Mouse (Mus musculus) liver, postnatal 0 days (tissue): ENCODE results near the gene Opn3.

Source experiments
- CTCF ChIP-seq: sonication (generic); IDR thresholded peaks from 2 replicates; pipeline ENCODE4 v1.5.1; 2016; ENCODE audit warnings: antibody characterized with exemption, low read depth
- EP300 ChIP-seq: IDR thresholded peaks from 2 replicates; pipeline ENCODE4 v1.6.1; 2016; ENCODE audit warnings: antibody characterized with exemption, low read depth, mild to moderate bottlenecking

DNA sequence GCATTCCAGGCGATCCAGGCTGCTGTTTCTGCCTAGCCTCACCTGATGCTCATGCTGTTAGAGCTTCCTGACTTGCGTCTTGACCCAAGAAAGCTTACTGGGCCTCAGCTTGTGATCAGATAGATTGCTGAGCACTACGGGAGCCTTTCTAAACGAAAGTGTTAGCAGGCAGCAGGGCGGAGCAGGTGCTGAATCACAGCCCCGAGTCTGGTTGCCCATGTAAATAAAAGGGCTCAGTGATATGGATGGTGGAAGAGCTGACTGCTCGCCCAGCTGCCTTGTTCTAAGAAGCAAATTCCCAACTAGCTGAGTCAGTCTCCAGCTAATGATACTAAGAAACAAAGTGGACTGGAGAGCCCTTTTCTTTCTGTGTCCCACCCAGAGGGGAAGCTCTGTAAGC is 33.2 kb upstream of the Opn3 start:
- TF ChIP-seq CTCF (no peak), EP300 (no peak)
